Mouse (Mus musculus): ENCODE measurements around the gene Obsl1. TPM values are rescaled to one million over a fixed set of nuclear protein-coding genes. Genes with fewer than 3 reads are reported as not detected.

Gene Obsl1
- polyA plus RNA-seq, 1 experiment = 23.1 TPM

GRCm38 (mm10) chr1:75445751-75446611 lies 60.3 kb downstream of the Obsl1 start:
- H3K27ac ChIP-seq (ENCODE audit: control insufficient read depth, insufficient read depth, low read length) = no peak overlapping the region
- TF ChIP-seq CTCF (IDR thresholded peaks at IDR 0.05; ENCODE audit: borderline replicate concordance, control insufficient read depth, extremely low read depth, insufficient read depth, low read length, poor library complexity) (peak; percentile 89), POLR2A (IDR thresholded peaks at IDR 0.05; ENCODE audit: control insufficient read depth, extremely low read depth, insufficient read depth, low read length, poor library complexity) (no peak)
- WGBS = 1% methylated on average over 22 of the region's 22 CpGs
- H3K27me3 ChIP-seq (ENCODE audit: control insufficient read depth, insufficient read depth, low read length) = peaks cover 27% of the 10 kb centered on the region; the same call in 1 of the 2 replicates
- H3K4me1 ChIP-seq (replicated peaks; ENCODE audit: control insufficient read depth, insufficient read depth, low read length) = no peaks in the 10 kb centered on the region
- no peak overlapping the region for H3K4me3 ChIP-seq (ENCODE audit: control insufficient read depth, insufficient read depth, low read length)
- no peaks in the 10 kb centered on the region for H3K36me3 ChIP-seq (ENCODE audit: control insufficient read depth, insufficient read depth, low read length)
- peak; percentile 58 for DNase-seq

GRCm38 (mm10) chr1:75445141-75445701 lies 61.0 kb downstream of the Obsl1 start:
- no peak overlapping the region for H3K27ac ChIP-seq (ENCODE audit: control insufficient read depth, insufficient read depth, low read length)
- peaks cover 25% of the 10 kb centered on the region; the same call in 1 of the 2 replicates for H3K27me3 ChIP-seq (ENCODE audit: control insufficient read depth, insufficient read depth, low read length)
- no peak for DNase-seq
- no peak for TF ChIP-seq POLR2A (IDR thresholded peaks at IDR 0.05; ENCODE audit: control insufficient read depth, extremely low read depth, insufficient read depth, low read length, poor library complexity)
- no peak for TF ChIP-seq CTCF (IDR thresholded peaks at IDR 0.05; ENCODE audit: borderline replicate concordance, control insufficient read depth, extremely low read depth, insufficient read depth, low read length, poor library complexity)
- no peak overlapping the region for H3K4me3 ChIP-seq (ENCODE audit: control insufficient read depth, insufficient read depth, low read length)
- WGBS = 10% methylated on average over 9 of the region's 9 CpGs
- no peaks in the 10 kb centered on the region for H3K36me3 ChIP-seq (ENCODE audit: control insufficient read depth, insufficient read depth, low read length)
- no peaks in the 10 kb centered on the region for H3K4me1 ChIP-seq (replicated peaks; ENCODE audit: control insufficient read depth, insufficient read depth, low read length)

GRCm38 (mm10) chr1:75444208-75444607 lies 62.0 kb downstream of the Obsl1 start:
- H3K27ac ChIP-seq (ENCODE audit: control insufficient read depth, insufficient read depth, low read length) = no peak overlapping the region
- WGBS = 63% methylated on average over 3 of the region's 3 CpGs
- no peak for TF ChIP-seq POLR2A (IDR thresholded peaks at IDR 0.05; ENCODE audit: control insufficient read depth, extremely low read depth, insufficient read depth, low read length, poor library complexity)
- TF ChIP-seq CTCF (IDR thresholded peaks at IDR 0.05; ENCODE audit: borderline replicate concordance, control insufficient read depth, extremely low read depth, insufficient read depth, low read length, poor library complexity) = no peak
- peaks cover 17% of the 10 kb centered on the region; the same call in 1 of the 2 replicates for H3K27me3 ChIP-seq (ENCODE audit: control insufficient read depth, insufficient read depth, low read length)
- DNase-seq = no peak
- H3K4me3 ChIP-seq (ENCODE audit: control insufficient read depth, insufficient read depth, low read length) = no peak overlapping the region
- no peaks in the 10 kb centered on the region for H3K4me1 ChIP-seq (replicated peaks; ENCODE audit: control insufficient read depth, insufficient read depth, low read length)
- H3K36me3 ChIP-seq (ENCODE audit: control insufficient read depth, insufficient read depth, low read length) = no peaks in the 10 kb centered on the region

- no peaks in the 10 kb centered on the region for H3K36me3 ChIP-seq (ENCODE audit: control insufficient read depth, insufficient read depth, low read length)
- H3K4me3 ChIP-seq (ENCODE audit: control insufficient read depth, insufficient read depth, low read length) = no peak overlapping the region
- no peaks in the 10 kb centered on the region for H3K4me1 ChIP-seq (replicated peaks; ENCODE audit: control insufficient read depth, insufficient read depth, low read length)
- no peak overlapping the region for H3K27ac ChIP-seq (ENCODE audit: control insufficient read depth, insufficient read depth, low read length)
- TF ChIP-seq POLR2A (IDR thresholded peaks at IDR 0.05; ENCODE audit: control insufficient read depth, extremely low read depth, insufficient read depth, low read length, poor library complexity) (no peak), CTCF (IDR thresholded peaks at IDR 0.05; ENCODE audit: borderline replicate concordance, control insufficient read depth, extremely low read depth, insufficient read depth, low read length, poor library complexity) (no peak)
- no peak for DNase-seq
- WGBS = 84% methylated on average over 13 of the region's 13 CpGs
- H3K27me3 ChIP-seq (ENCODE audit: control insufficient read depth, insufficient read depth, low read length) = peaks cover 10% of the 10 kb centered on the region; the same call in 1 of the 2 replicates
Measured at GRCm38 (mm10) chr1:75443247-75444024, 62.8 kb downstream of the Obsl1 start.

DNA sequence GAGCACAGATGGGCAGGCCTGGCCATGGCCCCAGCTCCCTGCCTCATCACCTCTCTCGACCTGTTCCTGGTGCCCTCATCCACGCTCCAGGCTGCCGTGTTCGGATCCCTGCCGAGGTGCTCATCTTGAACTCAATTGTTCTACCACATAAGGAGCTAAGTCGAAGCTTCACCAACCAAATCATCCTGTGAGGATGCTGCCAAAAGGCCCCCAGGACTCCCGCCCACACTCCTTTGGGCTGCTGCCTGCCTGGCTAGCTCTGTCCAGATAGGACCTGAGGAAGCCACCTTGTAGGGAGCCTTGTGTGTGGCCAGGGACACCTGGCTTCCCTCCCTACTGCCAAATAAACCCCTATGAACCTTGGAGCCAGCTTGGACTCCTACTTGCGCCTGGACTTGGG lies 63.4 kb downstream of the Obsl1 start:
- H3K27me3 ChIP-seq (ENCODE audit: control insufficient read depth, insufficient read depth, low read length) = peaks cover 10% of the 10 kb centered on the region; the same call in 1 of the 2 replicates
- no peaks in the 10 kb centered on the region for H3K36me3 ChIP-seq (ENCODE audit: control insufficient read depth, insufficient read depth, low read length)
- WGBS = 96% methylated on average over 8 of the region's 8 CpGs
- H3K4me3 ChIP-seq (ENCODE audit: control insufficient read depth, insufficient read depth, low read length) = no peak overlapping the region
- H3K27ac ChIP-seq (ENCODE audit: control insufficient read depth, insufficient read depth, low read length) = no peak overlapping the region
- TF ChIP-seq CTCF (IDR thresholded peaks at IDR 0.05; ENCODE audit: borderline replicate concordance, control insufficient read depth, extremely low read depth, insufficient read depth, low read length, poor library complexity) (no peak), POLR2A (IDR thresholded peaks at IDR 0.05; ENCODE audit: control insufficient read depth, extremely low read depth, insufficient read depth, low read length, poor library complexity) (no peak)
- no peaks in the 10 kb centered on the region for H3K4me1 ChIP-seq (replicated peaks; ENCODE audit: control insufficient read depth, insufficient read depth, low read length)
- DNase-seq = no peak

GRCm38 (mm10) chr1:75442171-75442570 lies 64.1 kb downstream of the Obsl1 start:
- no peaks in the 10 kb centered on the region for H3K36me3 ChIP-seq (ENCODE audit: control insufficient read depth, insufficient read depth, low read length)
- WGBS = 97% methylated on average over 9 of the region's 9 CpGs
- no peak for DNase-seq

More at GRCm38 (mm10) chr1:75442171-75442570, 64.1 kb downstream of the Obsl1 start:
- H3K27ac ChIP-seq (ENCODE audit: control insufficient read depth, insufficient read depth, low read length) = no peak overlapping the region
- peaks cover 5% of the 10 kb centered on the region; the same call in 1 of the 2 replicates for H3K27me3 ChIP-seq (ENCODE audit: control insufficient read depth, insufficient read depth, low read length)
- no peaks in the 10 kb centered on the region for H3K4me1 ChIP-seq (replicated peaks; ENCODE audit: control insufficient read depth, insufficient read depth, low read length)
- H3K4me3 ChIP-seq (ENCODE audit: control insufficient read depth, insufficient read depth, low read length) = no peak overlapping the region
- TF ChIP-seq POLR2A (IDR thresholded peaks at IDR 0.05; ENCODE audit: control insufficient read depth, extremely low read depth, insufficient read depth, low read length, poor library complexity) = no peak
- TF ChIP-seq CTCF (IDR thresholded peaks at IDR 0.05; ENCODE audit: borderline replicate concordance, control insufficient read depth, extremely low read depth, insufficient read depth, low read length, poor library complexity) = no peak

All from thymus, adult 2 months (tissue).